ENCODE assay signal across 22 mouse cellular contexts in the genomic region with DNA sequence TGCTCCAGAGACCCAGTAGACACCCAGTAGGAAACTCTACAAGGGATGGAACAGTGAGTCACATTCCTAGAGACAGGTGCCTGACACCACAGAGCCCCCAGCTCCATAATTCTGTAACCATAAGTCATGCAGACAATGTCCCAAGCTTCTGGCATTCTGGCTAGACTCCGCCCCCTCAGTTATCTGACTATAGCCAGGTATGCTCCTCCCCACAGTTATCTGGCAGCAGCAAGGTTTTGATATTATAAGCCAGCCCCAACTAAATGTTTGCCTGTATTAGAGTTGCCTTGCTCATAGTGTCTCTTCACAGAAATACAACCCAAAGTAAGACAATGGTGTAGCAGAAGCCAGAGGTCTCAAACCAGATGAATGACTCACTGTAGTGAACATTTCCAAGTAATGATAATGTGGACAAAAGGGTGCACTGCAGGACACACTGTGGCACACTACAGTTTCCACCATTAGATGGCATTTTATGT.
DNase-seq lines count a peak whose midpoint lies in the region; ATAC-seq and TF ChIP-seq lines count a peak whose summit lies in the region.
"Had no signal": no experiment of that assay in that cellular context is flagged by ENCODE, and none has a peak within 500 bp of the region (broad histone marks: within the 10 kb centered on the region; RNA-seq: fewer than 3 reads in every experiment).

No protein-coding gene starts in this region.

- peak; percentile 60 for TF ChIP-seq EP300 in liver, postnatal 0 days (IDR thresholded peaks at IDR 0.05; ENCODE audit: low read depth)

- H3K4me1 ChIP-seq in liver, postnatal 0 days (ENCODE audit: insufficient read depth) = peaks cover 11% of the 10 kb centered on the region
- H3K4me1 ChIP-seq in neural tube, embryonic 15.5 days = no peaks in the 10 kb centered on the region
- H3K4me1 ChIP-seq in embryonic facial prominence, embryonic 10.5 days = no peaks in the 10 kb centered on the region
- H3K4me1 ChIP-seq in cerebellum, adult 2 months (ENCODE audit: control insufficient read depth, insufficient read depth, low read length) = 0 out of 2 replicates have a peak, but pooled peaks cover 2% of the 10 kb centered on the region
- H3K4me1 ChIP-seq: embryonic facial prominence, embryonic 13.5 days had no signal

- H3K27ac ChIP-seq in liver, postnatal 0 days (ENCODE audit: low read depth) = no peak overlapping the region
- H3K27ac ChIP-seq in neural tube, embryonic 15.5 days (replicated peaks) = no peak overlapping the region
- no peak overlapping the region for H3K27ac ChIP-seq in embryonic facial prominence, embryonic 10.5 days (replicated peaks)
- no peak overlapping the region for H3K27ac ChIP-seq in cerebellum, adult 2 months (ENCODE audit: insufficient read depth, low read length)
- H3K27ac ChIP-seq: embryonic facial prominence, embryonic 13.5 days; kidney, postnatal 0 days; macrophage; midbrain, embryonic 15.5 days had no signal

- H3K4me3 ChIP-seq in liver, postnatal 0 days (ENCODE audit: low read depth, low read length) = no peak overlapping the region
- H3K4me3 ChIP-seq in neural tube, embryonic 15.5 days (replicated peaks) = no peak overlapping the region
- no peak overlapping the region for H3K4me3 ChIP-seq in embryonic facial prominence, embryonic 10.5 days
- no peak overlapping the region for H3K4me3 ChIP-seq in cerebellum, adult 2 months (replicated peaks; ENCODE audit: insufficient read depth, low read depth, low read length)
- H3K4me3 ChIP-seq: embryonic facial prominence, embryonic 13.5 days; layer of hippocampus, adult 2 months; midbrain, embryonic 15.5 days; myocyte had no signal

- no peaks in the 10 kb centered on the region for H3K36me3 ChIP-seq in liver, postnatal 0 days (replicated peaks; ENCODE audit: insufficient read depth, low read length)
- no peaks in the 10 kb centered on the region for H3K36me3 ChIP-seq in neural tube, embryonic 15.5 days
- no peaks in the 10 kb centered on the region for H3K36me3 ChIP-seq in embryonic facial prominence, embryonic 10.5 days (replicated peaks)
- H3K36me3 ChIP-seq: embryonic facial prominence, embryonic 13.5 days; midbrain, embryonic 15.5 days had no signal

- peak; percentile 59 for DNase-seq in 3T3-L1 (ENCODE audit: low read depth, low spot score)
- peak; percentile 19 for DNase-seq in Muller cell, postnatal 12 days (ENCODE audit: inconsistent ontology term)
- peak; percentile 67 for DNase-seq in liver
- no peak for DNase-seq in liver, postnatal 0 days
- no peak for DNase-seq in embryonic facial prominence, embryonic 10.5 days (ENCODE audit: low spot score)
- no peak for DNase-seq in adrenal gland, postnatal 25 days
- DNase-seq in cerebellum, adult 2 months = no peak
- DNase-seq: adrenal gland, postnatal 10 days; cerebellum, adult 8-10 months; lung, adult 2 months; thymus, postnatal 25 days had no signal

- no peaks in the 10 kb centered on the region for H3K9me3 ChIP-seq in liver, postnatal 0 days (ENCODE audit: low read length)
- H3K9me3 ChIP-seq in neural tube, embryonic 15.5 days (replicated peaks) = no peaks in the 10 kb centered on the region
- no peaks in the 10 kb centered on the region for H3K9me3 ChIP-seq in embryonic facial prominence, embryonic 10.5 days
- H3K9me3 ChIP-seq: embryonic facial prominence, embryonic 13.5 days; midbrain, embryonic 15.5 days had no signal

- H3K27me3 ChIP-seq in liver, postnatal 0 days (ENCODE audit: insufficient read depth, low read length) = no peaks in the 10 kb centered on the region
- H3K27me3 ChIP-seq in neural tube, embryonic 15.5 days (replicated peaks) = no peaks in the 10 kb centered on the region
- no peaks in the 10 kb centered on the region for H3K27me3 ChIP-seq in embryonic facial prominence, embryonic 10.5 days (replicated peaks; ENCODE audit: low read depth, poor library complexity, severe bottlenecking)
- no peaks in the 10 kb centered on the region for H3K27me3 ChIP-seq in cerebellum, adult 2 months (ENCODE audit: control insufficient read depth, insufficient read depth, low read length)
- H3K27me3 ChIP-seq: embryonic facial prominence, embryonic 13.5 days; midbrain, embryonic 15.5 days had no signal

- 69% methylated on average over 1 of the region's 1 CpGs for WGBS in liver, postnatal 0 days (ENCODE audit: insufficient replicate concordance)
- WGBS in neural tube, embryonic 15.5 days = 95% methylated on average over 1 of the region's 1 CpGs
- WGBS in embryonic facial prominence, embryonic 10.5 days = 85% methylated on average over 1 of the region's 1 CpGs
- 100% methylated on average over 1 of the region's 1 CpGs for WGBS in cerebellum, adult 2 months

- peak; percentile 56 for ATAC-seq in liver, postnatal 0 days
- no peak for ATAC-seq in neural tube, embryonic 15.5 days (ENCODE audit: low FRiP score)
- ATAC-seq: activated CD4-positive, CD25-positive, alpha-beta regulatory T cell, adult 4 months; hindbrain, embryonic 16.5 days; intestine, postnatal 0 days; midbrain, embryonic 15.5 days had no signal

- no peak for TF ChIP-seq POLR2A in cerebellum, adult 2 months (IDR thresholded peaks at IDR 0.05; ENCODE audit: borderline replicate concordance, insufficient read depth, low read length)

- no peak overlapping the region for H3K4me2 ChIP-seq in liver, postnatal 0 days (ENCODE audit: low read depth, low read length)
- no peak overlapping the region for H3K4me2 ChIP-seq in neural tube, embryonic 15.5 days
- H3K4me2 ChIP-seq: embryonic facial prominence, embryonic 13.5 days; midbrain, embryonic 15.5 days had no signal

- H3K9ac ChIP-seq in liver, postnatal 0 days (replicated peaks) = no peak overlapping the region
- no peak overlapping the region for H3K9ac ChIP-seq in neural tube, embryonic 15.5 days (replicated peaks)
- H3K9ac ChIP-seq: embryonic facial prominence, embryonic 13.5 days; forebrain, postnatal 0 days; midbrain, embryonic 15.5 days had no signal

- TF ChIP-seq CTCF in liver, postnatal 0 days (IDR thresholded peaks at IDR 0.05; ENCODE audit: low read depth) = no peak
- no peak for TF ChIP-seq CTCF in cerebellum, adult 2 months (IDR thresholded peaks at IDR 0.05; ENCODE audit: borderline replicate concordance, insufficient read depth, low read depth, low read length)

Comparison
In these comparisons a context has a peak if more than half of its experiments do, and no peak if none do; other contexts are left out.
1. DNase-seq: peak in 3T3-L1 (single experiment), Muller cell, postnatal 12 days (single experiment) and liver (single experiment); none in liver, postnatal 0 days (single experiment), embryonic facial prominence, embryonic 10.5 days (single experiment), adrenal gland, postnatal 25 days (single experiment) and cerebellum, adult 2 months (0 of 2).